Mouse (Mus musculus): ENCODE results near the gene Elp4. TPM values are rescaled to one million over a fixed set of nuclear protein-coding genes. Genes with fewer than 3 reads are reported as not detected.

The Elp4 gene
- polyA plus RNA-seq, 1 experiment: 2.3 TPM

DNA sequence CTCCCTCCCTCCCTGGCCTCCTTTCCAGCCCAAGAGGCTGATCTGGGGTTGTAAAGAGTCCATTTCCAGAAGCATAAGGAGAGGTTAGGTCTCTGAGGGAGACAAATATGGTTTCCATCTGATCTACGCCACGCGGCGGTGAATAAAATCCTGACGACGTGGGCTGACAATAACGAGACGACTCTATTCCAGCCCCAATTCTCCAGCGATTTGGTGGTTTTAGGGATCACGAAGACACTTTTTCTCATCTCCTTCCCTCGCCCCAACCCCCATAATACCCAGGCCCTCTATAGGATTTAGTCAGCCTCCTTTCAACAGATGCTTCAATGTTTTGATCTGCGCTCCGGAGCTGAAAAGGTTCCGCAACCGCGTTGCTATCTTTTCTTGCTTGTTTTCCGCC is 216.4 kb downstream of the Elp4 start:
- DNase-seq: no peak
- TF ChIP-seq CTCF (IDR thresholded peaks at IDR 0.05; ENCODE audit: insufficient read depth, low read length) (no peak), POLR2A (IDR thresholded peaks at IDR 0.05; ENCODE audit: borderline replicate concordance, extremely low read depth, low read depth, low read length) (no peak)
- no peaks in the 10 kb centered on the region for H3K4me1 ChIP-seq (ENCODE audit: control insufficient read depth, insufficient read depth, low read length)
- 4% methylated on average over 17 of the region's 17 CpGs for WGBS
- H3K4me3 ChIP-seq (replicated peaks; ENCODE audit: extremely low read depth, low read depth, low read length): no peak overlapping the region

GRCm38 (mm10) chr2:105687317-105687991 is 216.9 kb downstream of the Elp4 start:
- DNase-seq: no peak
- 7% methylated on average over 13 of the region's 13 CpGs for WGBS
- no peak for TF ChIP-seq POLR2A (IDR thresholded peaks at IDR 0.05; ENCODE audit: borderline replicate concordance, extremely low read depth, low read depth, low read length)
- peak; percentile 3; the same call in 1 of the 2 replicates for TF ChIP-seq CTCF (IDR thresholded peaks at IDR 0.05; ENCODE audit: insufficient read depth, low read length)
- H3K4me3 ChIP-seq (replicated peaks; ENCODE audit: extremely low read depth, low read depth, low read length): no peak overlapping the region
- H3K4me1 ChIP-seq (ENCODE audit: control insufficient read depth, insufficient read depth, low read length): no peaks in the 10 kb centered on the region

GRCm38 (mm10) chr2:105686363-105687316 is 217.7 kb downstream of the Elp4 start:
- 5% methylated on average over 36 of the region's 36 CpGs for WGBS
- no peak for DNase-seq
- no peak overlapping the region for H3K4me3 ChIP-seq (replicated peaks; ENCODE audit: extremely low read depth, low read depth, low read length)
- no peaks in the 10 kb centered on the region for H3K4me1 ChIP-seq (ENCODE audit: control insufficient read depth, insufficient read depth, low read length)
- TF ChIP-seq CTCF (IDR thresholded peaks at IDR 0.05; ENCODE audit: insufficient read depth, low read length) (no peak), POLR2A (IDR thresholded peaks at IDR 0.05; ENCODE audit: borderline replicate concordance, extremely low read depth, low read depth, low read length) (no peak)

DNA sequence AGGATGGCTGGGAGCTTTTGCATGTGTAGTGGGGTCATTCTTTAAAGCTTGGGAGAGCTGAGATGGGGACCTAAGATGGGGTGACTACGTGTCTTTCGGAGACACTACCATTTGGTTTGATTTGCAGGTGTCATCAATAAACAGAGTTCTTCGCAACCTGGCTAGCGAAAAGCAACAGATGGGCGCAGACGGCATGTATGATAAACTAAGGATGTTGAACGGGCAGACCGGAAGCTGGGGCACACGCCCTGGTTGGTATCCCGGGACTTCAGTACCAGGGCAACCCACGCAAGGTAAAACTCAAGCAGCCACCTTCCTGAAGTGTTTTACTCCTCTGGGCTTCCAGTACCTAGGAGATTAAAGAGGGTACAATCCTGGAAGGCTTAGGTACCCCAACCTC is 218.7 kb downstream of the Elp4 start:
- WGBS: 8% methylated on average over 11 of the region's 11 CpGs
- DNase-seq: no peak
- H3K4me3 ChIP-seq (replicated peaks; ENCODE audit: extremely low read depth, low read depth, low read length): no peak overlapping the region
- TF ChIP-seq POLR2A (IDR thresholded peaks at IDR 0.05; ENCODE audit: borderline replicate concordance, extremely low read depth, low read depth, low read length) (no peak), CTCF (IDR thresholded peaks at IDR 0.05; ENCODE audit: insufficient read depth, low read length) (no peak)
- H3K4me1 ChIP-seq (ENCODE audit: control insufficient read depth, insufficient read depth, low read length): no peaks in the 10 kb centered on the region

- TF ChIP-seq POLR2A (IDR thresholded peaks at IDR 0.05; ENCODE audit: borderline replicate concordance, extremely low read depth, low read depth, low read length) (no peak), CTCF (IDR thresholded peaks at IDR 0.05; ENCODE audit: insufficient read depth, low read length) (no peak)
- H3K4me3 ChIP-seq (replicated peaks; ENCODE audit: extremely low read depth, low read depth, low read length): no peak overlapping the region
- whole genome bisulfite sequencing: 7% methylated on average over 11 of the region's 11 CpGs
- no peaks in the 10 kb centered on the region for H3K4me1 ChIP-seq (ENCODE audit: control insufficient read depth, insufficient read depth, low read length)
- DNase-seq: no peak
Observed at GRCm38 (mm10) chr2:105684991-105685650, 219.2 kb downstream of the Elp4 start.

GRCm38 (mm10) chr2:105683771-105684410 is 220.5 kb downstream of the Elp4 start:
- no peak overlapping the region for H3K4me3 ChIP-seq (replicated peaks; ENCODE audit: extremely low read depth, low read depth, low read length)
- no peak for TF ChIP-seq CTCF (IDR thresholded peaks at IDR 0.05; ENCODE audit: insufficient read depth, low read length)
- no peak for TF ChIP-seq POLR2A (IDR thresholded peaks at IDR 0.05; ENCODE audit: borderline replicate concordance, extremely low read depth, low read depth, low read length)
- H3K4me1 ChIP-seq (ENCODE audit: control insufficient read depth, insufficient read depth, low read length): no peaks in the 10 kb centered on the region
- WGBS: 6% methylated on average over 22 of the region's 22 CpGs
- DNase-seq: no peak

GRCm38 (mm10) chr2:105682634-105683351 is 221.6 kb downstream of the Elp4 start:
- no peak for DNase-seq
- 3% methylated on average over 21 of the region's 21 CpGs for whole genome bisulfite sequencing
- no peak overlapping the region for H3K4me3 ChIP-seq (replicated peaks; ENCODE audit: extremely low read depth, low read depth, low read length)
- TF ChIP-seq POLR2A (IDR thresholded peaks at IDR 0.05; ENCODE audit: borderline replicate concordance, extremely low read depth, low read depth, low read length): no peak
- no peak for TF ChIP-seq CTCF (IDR thresholded peaks at IDR 0.05; ENCODE audit: insufficient read depth, low read length)
- H3K4me1 ChIP-seq (ENCODE audit: control insufficient read depth, insufficient read depth, low read length): no peaks in the 10 kb centered on the region

GRCm38 (mm10) chr2:105682011-105682501 is 222.3 kb downstream of the Elp4 start:
- 3% methylated on average over 23 of the region's 23 CpGs for WGBS
- no peaks in the 10 kb centered on the region for H3K4me1 ChIP-seq (ENCODE audit: control insufficient read depth, insufficient read depth, low read length)
- no peak overlapping the region for H3K4me3 ChIP-seq (replicated peaks; ENCODE audit: extremely low read depth, low read depth, low read length)

More at GRCm38 (mm10) chr2:105682011-105682501, 222.3 kb downstream of the Elp4 start:
- no peak for DNase-seq
- no peak for TF ChIP-seq CTCF (IDR thresholded peaks at IDR 0.05; ENCODE audit: insufficient read depth, low read length)
- no peak for TF ChIP-seq POLR2A (IDR thresholded peaks at IDR 0.05; ENCODE audit: borderline replicate concordance, extremely low read depth, low read depth, low read length)

All from lung, adult 2 months (tissue).